Mouse (Mus musculus): ENCODE measurements at regions not wholly inside any gene's neighbourhood (a gene's known extent, or its start where the extent isn't known, plus 50 kb on each side); places are given as distances from the start of the nearest gene placed in this dataset.

GRCm38 (mm10) chr17:82731561-82731960, 483.5 kb upstream of the Pkdcc start:
- H3K27me3 ChIP-seq (ENCODE audit: insufficient read depth, poor library complexity, severe bottlenecking) = no peaks in the 10 kb centered on the region
- no peak overlapping the region for H3K4me3 ChIP-seq
- H3K36me3 ChIP-seq = no peaks in the 10 kb centered on the region
- no peaks in the 10 kb centered on the region for H3K4me1 ChIP-seq
- H3K27ac ChIP-seq = no peak overlapping the region
- no peaks in the 10 kb centered on the region for H3K9me3 ChIP-seq
- no peak for DNase-seq (ENCODE audit: low spot score)
- WGBS = 85% methylated on average over 4 of the region's 4 CpGs

- 92% methylated on average over 1 of the region's 1 CpGs for WGBS
- no peaks in the 10 kb centered on the region for H3K4me1 ChIP-seq
- no peaks in the 10 kb centered on the region for H3K27me3 ChIP-seq (ENCODE audit: insufficient read depth, poor library complexity, severe bottlenecking)
- no peak overlapping the region for H3K4me3 ChIP-seq
- H3K9me3 ChIP-seq = no peaks in the 10 kb centered on the region
- DNase-seq (ENCODE audit: low spot score) = no peak
- H3K36me3 ChIP-seq = no peaks in the 10 kb centered on the region
- H3K27ac ChIP-seq = no peak overlapping the region
Measured at GRCm38 (mm10) chr17:82742445-82742844, 472.6 kb upstream of the Pkdcc start.

GRCm38 (mm10) chr17:82757400-82757799, 457.7 kb upstream of the Pkdcc start:
- Histone ChIP-seq H3K4me1 (no peaks in the 10 kb centered on the region), H3K9me3 (no peaks in the 10 kb centered on the region), H3K27me3 (ENCODE audit: insufficient read depth, poor library complexity, severe bottlenecking) (no peaks in the 10 kb centered on the region), H3K36me3 (no peaks in the 10 kb centered on the region), H3K27ac (no peak overlapping the region), H3K4me3 (no peak overlapping the region)
- 75% methylated on average over 3 of the region's 3 CpGs for WGBS
- no peak for DNase-seq (ENCODE audit: low spot score)

GRCm38 (mm10) chr17:82779096-82779495, 436.0 kb upstream of the Pkdcc start:
- Histone ChIP-seq H3K36me3 (no peaks in the 10 kb centered on the region), H3K27ac (no peak overlapping the region), H3K27me3 (ENCODE audit: insufficient read depth, poor library complexity, severe bottlenecking) (no peaks in the 10 kb centered on the region), H3K4me3 (no peak overlapping the region), H3K9me3 (no peaks in the 10 kb centered on the region), H3K4me1 (no peaks in the 10 kb centered on the region)
- DNase-seq (ENCODE audit: low spot score) = no peak
- 79% methylated on average over 2 of the region's 2 CpGs for WGBS

- Histone ChIP-seq H3K27me3 (ENCODE audit: insufficient read depth, poor library complexity, severe bottlenecking) (no peaks in the 10 kb centered on the region), H3K4me1 (no peaks in the 10 kb centered on the region), H3K9me3 (no peaks in the 10 kb centered on the region), H3K4me3 (no peak overlapping the region), H3K27ac (no peak overlapping the region), H3K36me3 (no peaks in the 10 kb centered on the region)
- DNase-seq (ENCODE audit: low spot score) = no peak
- WGBS = 71% methylated on average over 3 of the region's 3 CpGs
Measured at GRCm38 (mm10) chr17:82822129-82822528, 393.0 kb upstream of the Pkdcc start.

- DNase-seq (ENCODE audit: low spot score) = no peak
- H3K27me3 ChIP-seq (ENCODE audit: insufficient read depth, poor library complexity, severe bottlenecking) = no peaks in the 10 kb centered on the region
- no peaks in the 10 kb centered on the region for H3K36me3 ChIP-seq
- 78% methylated on average over 7 of the region's 7 CpGs for WGBS
- H3K4me1 ChIP-seq = no peaks in the 10 kb centered on the region
- no peaks in the 10 kb centered on the region for H3K9me3 ChIP-seq
- no peak overlapping the region for H3K27ac ChIP-seq
- no peak overlapping the region for H3K4me3 ChIP-seq
Measured at GRCm38 (mm10) chr17:82824057-82824456, 391.0 kb upstream of the Pkdcc start.

- DNase-seq (ENCODE audit: low spot score) = no peak
- WGBS = 83% methylated on average over 6 of the region's 6 CpGs
- no peaks in the 10 kb centered on the region for H3K9me3 ChIP-seq
- no peak overlapping the region for H3K4me3 ChIP-seq
- no peaks in the 10 kb centered on the region for H3K27me3 ChIP-seq (ENCODE audit: insufficient read depth, poor library complexity, severe bottlenecking)
- H3K36me3 ChIP-seq = no peaks in the 10 kb centered on the region
- H3K27ac ChIP-seq = no peak overlapping the region
- H3K4me1 ChIP-seq = no peaks in the 10 kb centered on the region
Measured at GRCm38 (mm10) chr17:82824619-82825018, 390.5 kb upstream of the Pkdcc start.

- Histone ChIP-seq H3K27ac (no peak overlapping the region), H3K27me3 (ENCODE audit: insufficient read depth, poor library complexity, severe bottlenecking) (no peaks in the 10 kb centered on the region)
Measured at GRCm38 (mm10) chr17:82827170-82827569, 387.9 kb upstream of the Pkdcc start.

GRCm38 (mm10) chr17:82827841-82828240, 387.3 kb upstream of the Pkdcc start:
- H3K4me1 ChIP-seq = no peaks in the 10 kb centered on the region
- H3K9me3 ChIP-seq = no peaks in the 10 kb centered on the region
- H3K27me3 ChIP-seq (ENCODE audit: insufficient read depth, poor library complexity, severe bottlenecking) = no peaks in the 10 kb centered on the region
- no peaks in the 10 kb centered on the region for H3K36me3 ChIP-seq
- no peak overlapping the region for H3K4me3 ChIP-seq
- DNase-seq (ENCODE audit: low spot score) = no peak
- WGBS = 89% methylated on average over 8 of the region's 8 CpGs
- H3K27ac ChIP-seq = no peak overlapping the region

More at GRCm38 (mm10) chr17:82827170-82827569, 387.9 kb upstream of the Pkdcc start:
- Histone ChIP-seq H3K36me3 (no peaks in the 10 kb centered on the region), H3K4me3 (no peak overlapping the region), H3K4me1 (no peaks in the 10 kb centered on the region), H3K9me3 (no peaks in the 10 kb centered on the region)
- no peak for DNase-seq (ENCODE audit: low spot score)

GRCm38 (mm10) chr17:82828434-82828997, 386.6 kb upstream of the Pkdcc start:
- Histone ChIP-seq H3K9me3 (no peaks in the 10 kb centered on the region), H3K27me3 (ENCODE audit: insufficient read depth, poor library complexity, severe bottlenecking) (no peaks in the 10 kb centered on the region), H3K27ac (no peak overlapping the region), H3K4me3 (no peak overlapping the region), H3K36me3 (no peaks in the 10 kb centered on the region), H3K4me1 (no peaks in the 10 kb centered on the region)
- 80% methylated on average over 5 of the region's 5 CpGs for WGBS
- no peak for DNase-seq (ENCODE audit: low spot score)

- Histone ChIP-seq H3K27ac (no peak overlapping the region), H3K27me3 (ENCODE audit: insufficient read depth, poor library complexity, severe bottlenecking) (no peaks in the 10 kb centered on the region), H3K9me3 (no peaks in the 10 kb centered on the region), H3K4me1 (no peaks in the 10 kb centered on the region), H3K4me3 (no peak overlapping the region), H3K36me3 (no peaks in the 10 kb centered on the region)
- 85% methylated on average over 2 of the region's 2 CpGs for WGBS
- DNase-seq (ENCODE audit: low spot score) = no peak
Measured at GRCm38 (mm10) chr17:82829415-82829814, 385.7 kb upstream of the Pkdcc start.

- DNase-seq (ENCODE audit: low spot score) = no peak
- 71% methylated on average over 3 of the region's 3 CpGs for WGBS
Measured at GRCm38 (mm10) chr17:82834177-82834576, 380.9 kb upstream of the Pkdcc start.

GRCm38 (mm10) chr17:82836115-82836514, 379.0 kb upstream of the Pkdcc start:
- 71% methylated on average over 3 of the region's 3 CpGs for WGBS
- no peaks in the 10 kb centered on the region for H3K9me3 ChIP-seq
- H3K27me3 ChIP-seq (ENCODE audit: insufficient read depth, poor library complexity, severe bottlenecking) = no peaks in the 10 kb centered on the region
- H3K4me3 ChIP-seq = no peak overlapping the region
- H3K4me1 ChIP-seq = no peaks in the 10 kb centered on the region
- H3K36me3 ChIP-seq = no peaks in the 10 kb centered on the region
- DNase-seq (ENCODE audit: low spot score) = no peak
- no peak overlapping the region for H3K27ac ChIP-seq

More at GRCm38 (mm10) chr17:82834177-82834576, 380.9 kb upstream of the Pkdcc start:
- no peaks in the 10 kb centered on the region for H3K27me3 ChIP-seq (ENCODE audit: insufficient read depth, poor library complexity, severe bottlenecking)
- no peaks in the 10 kb centered on the region for H3K4me1 ChIP-seq
- no peaks in the 10 kb centered on the region for H3K36me3 ChIP-seq
- no peak overlapping the region for H3K4me3 ChIP-seq
- no peaks in the 10 kb centered on the region for H3K9me3 ChIP-seq
- no peak overlapping the region for H3K27ac ChIP-seq

GRCm38 (mm10) chr17:82846776-82847494, 368.2 kb upstream of the Pkdcc start:
- H3K4me3 ChIP-seq = no peak overlapping the region
- H3K27me3 ChIP-seq (ENCODE audit: insufficient read depth, poor library complexity, severe bottlenecking) = no peaks in the 10 kb centered on the region
- no peaks in the 10 kb centered on the region for H3K4me1 ChIP-seq
- no peaks in the 10 kb centered on the region for H3K9me3 ChIP-seq
- H3K36me3 ChIP-seq = no peaks in the 10 kb centered on the region
- DNase-seq (ENCODE audit: low spot score) = no peak
- WGBS = 52% methylated on average over 5 of the region's 5 CpGs
- no peak overlapping the region for H3K27ac ChIP-seq
